Mouse (Mus musculus): Measurements from ENCODE around the gene Pitpna.

The Pitpna gene

DNA sequence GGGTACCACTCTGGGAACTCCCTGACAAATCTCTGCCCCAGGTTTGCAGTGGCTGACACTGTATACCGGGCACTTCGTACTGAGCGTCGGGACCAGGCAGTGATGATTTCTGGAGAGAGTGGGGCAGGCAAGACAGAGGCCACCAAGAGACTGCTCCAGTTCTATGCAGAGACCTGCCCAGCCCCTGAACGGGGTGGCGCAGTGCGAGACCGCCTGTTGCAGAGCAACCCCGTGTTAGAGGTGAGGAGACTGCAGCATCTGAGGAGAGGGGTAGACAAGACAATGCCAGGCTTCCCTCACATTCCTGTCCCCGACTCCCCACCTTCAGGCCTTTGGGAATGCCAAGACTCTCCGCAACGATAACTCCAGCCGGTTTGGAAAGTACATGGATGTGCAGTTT lies 70.4 kb downstream of the Pitpna start:
- DNase-seq (ENCODE audit: low spot score in 2 of 2): no peak

DNA sequence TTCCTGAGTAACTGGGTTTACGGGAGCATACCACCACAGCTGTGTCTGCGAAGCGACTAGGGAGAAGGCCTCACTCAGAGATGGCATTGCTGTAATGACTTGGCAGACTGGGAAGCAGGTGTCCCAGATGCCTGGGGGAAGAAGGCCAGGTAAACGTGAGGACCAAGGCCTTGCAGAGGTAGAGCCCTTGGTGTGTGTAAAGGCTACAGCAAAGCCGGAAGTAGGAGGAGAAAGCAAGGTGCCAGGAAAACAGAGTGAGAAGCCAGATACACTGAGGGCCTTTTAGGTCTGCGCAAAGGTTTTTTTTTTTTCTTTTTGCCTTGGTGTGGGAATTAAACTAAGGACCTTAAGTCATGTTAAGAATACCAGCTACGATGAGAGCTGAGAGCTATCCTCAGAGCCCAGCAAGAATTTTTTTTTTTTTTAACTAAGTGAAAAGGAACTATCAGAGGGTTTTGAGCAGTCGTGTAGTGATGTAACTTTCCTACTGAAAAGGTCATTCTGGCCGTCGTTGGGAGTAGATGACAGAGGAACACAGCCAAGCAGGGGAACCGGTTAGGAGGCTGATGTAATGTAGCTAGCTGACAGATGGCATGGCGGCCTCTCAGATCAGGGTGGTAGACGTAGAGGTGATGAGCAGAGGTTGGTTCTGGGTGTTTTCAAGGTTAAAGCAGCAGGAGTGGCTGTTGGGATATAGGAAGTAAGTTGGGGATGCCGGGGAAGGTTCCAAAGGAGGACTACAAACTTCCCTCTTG lies 71.3 kb downstream of the Pitpna start:
- DNase-seq (ENCODE audit: low spot score in 2 of 2): no peak

DNA sequence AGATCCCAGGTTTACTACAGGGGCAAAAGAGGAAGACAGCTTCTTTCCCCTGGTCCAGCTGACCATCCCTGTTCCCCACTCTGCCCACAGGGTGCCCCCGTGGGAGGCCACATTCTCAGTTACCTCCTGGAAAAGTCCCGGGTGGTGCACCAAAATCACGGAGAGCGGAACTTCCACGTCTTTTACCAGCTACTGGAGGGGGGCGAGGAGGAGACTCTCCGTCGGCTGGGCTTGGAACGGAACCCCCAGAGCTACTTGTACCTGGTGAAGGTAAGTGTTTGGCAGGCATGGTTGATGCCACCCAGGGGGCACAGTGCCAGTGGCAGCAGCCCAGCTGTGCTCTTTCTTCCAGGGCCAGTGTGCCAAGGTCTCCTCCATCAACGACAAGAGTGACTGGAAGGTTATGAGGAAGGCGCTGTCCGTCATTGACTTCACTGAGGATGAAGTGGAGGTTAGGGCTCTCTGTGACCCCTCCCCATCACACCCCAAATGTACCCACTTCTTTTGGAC lies 72.2 kb downstream of the Pitpna start:
- no peak for DNase-seq (ENCODE audit: low spot score in 2 of 2)

DNA sequence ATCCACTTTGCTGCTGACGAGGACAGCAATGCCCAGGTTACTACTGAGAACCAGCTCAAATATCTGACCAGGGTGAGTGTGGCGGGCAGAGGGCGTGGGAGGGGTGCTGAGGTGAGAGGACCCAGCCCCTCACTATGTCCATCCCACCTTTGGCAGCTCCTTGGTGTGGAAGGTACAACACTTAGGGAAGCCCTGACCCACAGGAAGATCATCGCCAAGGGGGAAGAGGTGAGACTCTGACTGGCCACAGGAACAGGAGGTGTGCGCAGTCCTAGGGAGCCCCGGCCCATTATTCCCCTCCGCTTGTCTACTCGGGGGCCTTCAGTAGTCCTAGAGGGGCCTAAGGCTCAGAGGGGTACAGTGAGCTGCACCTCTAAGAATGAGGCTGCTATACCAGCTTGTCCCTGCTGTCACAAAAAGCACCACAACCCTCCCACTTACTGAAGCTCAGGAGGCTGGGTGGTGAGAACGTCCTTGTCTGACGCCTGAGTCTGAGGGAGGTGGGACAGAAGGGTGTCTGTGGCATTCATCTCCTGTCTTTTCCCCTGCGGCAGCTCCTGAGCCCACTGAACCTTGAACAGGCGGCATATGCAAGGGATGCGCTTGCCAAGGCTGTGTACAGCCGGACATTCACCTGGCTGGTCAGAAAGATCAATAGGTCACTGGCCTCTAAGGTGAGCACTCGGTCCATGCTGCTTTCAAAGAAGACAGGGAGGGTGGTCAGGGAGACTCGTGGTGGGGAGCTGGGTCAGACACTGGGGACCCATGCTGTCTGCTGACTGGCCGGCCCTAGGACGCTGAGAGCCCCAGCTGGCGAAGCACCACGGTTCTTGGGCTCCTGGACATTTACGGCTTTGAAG lies 73.3 kb downstream of the Pitpna start:
- no peak for DNase-seq (ENCODE audit: low spot score in 2 of 2)

DNA sequence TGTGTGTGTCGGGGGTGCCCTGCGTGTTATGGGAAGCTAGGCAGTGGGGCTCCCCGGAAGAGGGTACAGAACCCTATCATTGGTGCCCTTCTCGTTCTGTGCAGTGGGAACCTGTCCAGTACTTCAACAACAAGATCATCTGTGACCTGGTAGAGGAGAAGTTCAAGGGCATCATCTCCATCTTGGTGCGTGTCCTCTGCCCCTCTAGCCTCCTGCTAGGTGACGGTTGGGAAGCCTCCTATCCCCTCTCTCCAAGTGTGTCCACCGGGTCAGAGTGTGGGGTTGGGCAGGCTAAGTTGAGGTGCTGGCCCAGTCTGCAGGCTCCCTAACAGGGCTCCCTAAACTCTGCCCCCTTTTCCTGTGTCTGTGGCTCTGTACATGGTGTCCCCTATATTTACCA lies 74.2 kb downstream of the Pitpna start:
- DNase-seq (ENCODE audit: low spot score in 2 of 2): no peak

DNA sequence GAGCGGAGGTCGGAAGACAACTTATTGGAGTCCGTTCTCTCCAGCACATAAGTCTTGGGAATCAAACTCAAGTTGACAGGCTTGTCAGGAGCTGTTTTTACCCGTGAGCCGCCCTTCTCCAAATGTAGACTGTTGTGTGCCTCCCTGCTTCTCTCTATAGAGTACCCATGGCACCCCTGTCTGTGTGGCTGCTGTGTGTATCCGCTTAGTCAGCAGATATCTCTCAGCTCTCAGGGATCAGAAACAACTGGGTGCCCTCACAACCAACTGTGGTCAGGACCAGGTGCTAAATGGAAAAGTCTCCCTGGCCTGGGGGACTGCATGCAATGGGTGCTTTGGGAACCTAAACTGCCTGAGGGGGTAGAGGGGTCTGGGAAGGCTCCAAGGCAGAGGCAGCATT lies 78.4 kb downstream of the Pitpna start:
- DNase-seq (ENCODE audit: low spot score in 2 of 2): no peak

DNA sequence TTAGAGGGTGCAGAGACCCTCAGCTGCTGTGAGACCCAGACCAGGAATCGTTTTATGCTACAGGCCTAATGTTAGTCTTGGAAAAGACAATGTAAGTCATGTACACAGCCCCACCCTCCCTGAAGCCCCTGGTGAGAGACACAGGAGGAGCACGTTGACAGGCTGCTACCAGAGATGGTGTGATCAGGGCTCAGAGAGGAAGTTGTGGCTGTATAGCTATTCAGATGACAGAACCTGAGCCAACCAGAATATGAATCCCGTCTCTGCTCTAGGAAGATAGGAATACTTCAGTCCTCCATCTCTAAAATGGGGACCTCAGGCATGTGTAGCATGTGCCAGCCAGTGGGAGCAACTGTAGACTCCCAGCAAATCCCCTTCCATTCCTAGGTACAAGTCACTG lies 80.7 kb downstream of the Pitpna start:
- DNase-seq (ENCODE audit: low spot score in 2 of 2): no peak

DNA sequence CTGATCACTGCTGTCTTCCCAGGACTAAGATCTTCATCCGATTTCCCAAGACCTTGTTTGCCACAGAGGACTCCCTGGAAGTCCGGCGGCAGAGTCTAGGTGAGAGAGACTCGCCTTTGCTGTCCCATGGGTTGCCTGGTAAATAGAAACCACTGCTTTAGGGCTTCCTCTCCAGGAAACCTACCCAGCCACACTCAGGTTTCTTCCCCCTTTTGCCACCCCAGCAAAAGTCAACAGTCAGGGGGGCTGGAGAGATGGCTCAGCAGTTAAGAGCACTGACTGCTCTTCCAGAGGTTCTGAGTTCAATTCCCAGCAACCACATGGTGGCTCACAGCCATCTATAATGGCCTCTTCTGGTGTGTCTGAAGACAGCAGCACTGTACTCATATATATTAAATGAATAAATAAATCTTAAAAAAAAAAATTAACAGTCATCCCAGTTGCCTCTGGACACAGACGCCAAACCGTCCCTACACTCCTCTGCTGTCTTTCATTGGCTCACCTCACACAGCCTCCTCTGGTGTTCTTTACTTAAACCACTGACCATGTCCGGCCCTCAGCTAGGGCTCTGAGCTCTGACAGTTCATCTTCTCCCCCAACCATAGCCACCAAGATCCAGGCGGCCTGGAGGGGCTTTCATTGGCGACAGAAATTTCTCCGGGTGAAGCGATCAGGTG lies 81.4 kb downstream of the Pitpna start:
- no peak for DNase-seq (ENCODE audit: low spot score in 2 of 2)

DNA sequence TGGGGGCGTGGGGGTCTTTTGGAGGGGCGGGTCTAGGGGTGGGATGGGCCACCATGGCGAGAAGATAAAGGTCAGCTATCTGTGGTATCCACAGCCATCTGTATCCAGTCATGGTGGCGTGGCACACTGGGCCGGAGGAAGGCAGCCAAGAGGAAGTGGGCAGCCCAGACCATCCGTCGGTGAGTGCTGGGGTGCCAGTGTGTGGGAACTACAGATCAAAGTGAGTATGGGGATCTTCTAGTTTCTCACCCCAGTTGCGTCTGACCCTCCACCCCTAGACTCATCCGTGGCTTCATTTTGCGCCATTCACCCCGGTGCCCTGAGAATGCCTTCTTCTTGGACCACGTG lies 81.9 kb downstream of the Pitpna start:
- no peak for DNase-seq (ENCODE audit: low spot score in 2 of 2)

DNA sequence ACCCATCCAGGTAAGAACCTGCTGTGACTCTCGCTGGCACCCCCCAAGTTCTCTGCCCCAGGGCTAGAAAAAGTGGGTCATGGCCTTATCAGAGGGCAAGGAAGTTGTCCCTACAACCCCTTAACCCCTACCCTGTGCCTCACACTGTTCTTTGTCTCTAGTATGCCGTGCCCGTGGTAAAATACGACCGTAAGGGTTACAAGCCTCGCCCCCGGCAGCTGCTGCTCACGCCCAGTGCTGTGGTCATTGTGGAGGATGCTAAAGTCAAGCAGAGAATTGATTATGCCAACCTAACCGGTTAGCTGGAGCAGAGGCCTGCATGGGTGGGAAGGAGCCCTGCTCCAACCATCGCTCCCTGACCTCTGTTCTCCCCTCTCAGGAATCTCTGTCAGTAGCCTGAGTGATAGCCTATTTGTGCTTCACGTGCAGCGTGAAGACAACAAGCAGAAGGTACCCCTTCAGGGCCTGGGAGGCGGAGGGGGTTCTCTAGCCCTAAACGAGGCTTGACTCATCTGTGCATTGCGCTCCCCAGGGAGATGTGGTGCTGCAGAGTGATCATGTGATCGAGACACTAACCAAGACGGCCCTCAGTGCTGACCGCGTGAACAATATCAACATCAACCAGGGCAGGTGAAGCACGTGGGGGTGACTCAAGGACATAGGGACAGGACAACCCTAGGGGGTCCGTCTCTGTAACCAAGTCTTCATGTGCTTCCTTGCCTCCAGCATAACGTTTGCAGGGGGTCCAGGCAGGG lies 83.7 kb downstream of the Pitpna start:
- no peak for DNase-seq (ENCODE audit: low spot score in 2 of 2)

DNA sequence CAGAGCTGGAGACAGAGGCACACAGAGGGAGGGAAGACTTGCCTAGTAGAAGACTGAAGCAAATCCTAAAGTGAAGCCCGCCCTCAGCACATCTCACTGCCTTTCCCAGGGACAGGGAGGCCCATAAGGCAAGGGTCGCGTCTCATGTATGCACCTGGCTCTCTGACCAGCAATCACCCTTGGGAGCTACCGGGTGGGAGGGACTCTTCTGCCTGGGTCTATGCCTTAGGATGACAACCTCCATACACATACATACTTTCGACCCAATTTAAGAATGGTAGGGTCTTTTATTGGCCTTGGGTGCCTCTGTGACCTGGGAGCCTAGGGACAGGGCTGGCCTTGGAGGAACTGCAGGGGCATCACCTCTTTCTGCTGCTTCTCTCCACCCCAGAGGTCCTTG lies 85.5 kb downstream of the Pitpna start:
- DNase-seq (ENCODE audit: low spot score in 2 of 2): no peak

DNA sequence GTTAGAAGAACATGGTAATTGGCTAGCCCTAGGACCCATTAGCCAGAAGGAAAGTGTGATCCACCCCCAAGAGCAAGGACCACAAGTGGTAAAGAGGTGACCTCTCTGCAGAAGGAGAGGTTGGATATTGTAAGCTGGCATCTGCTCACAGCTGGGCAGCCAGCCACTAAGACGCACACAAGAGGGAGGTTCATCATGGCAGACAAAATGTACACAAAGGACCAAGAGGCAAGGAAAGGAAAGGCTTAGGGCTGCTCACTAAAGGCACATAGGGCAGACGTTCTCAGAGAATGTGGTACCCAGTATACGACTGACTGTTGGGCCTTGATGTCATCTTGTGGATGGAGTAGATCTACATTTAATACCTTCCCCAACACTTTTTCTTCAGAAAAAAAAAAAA lies 87.0 kb downstream of the Pitpna start:
- DNase-seq (ENCODE audit: low spot score in 2 of 2): no peak

DNA sequence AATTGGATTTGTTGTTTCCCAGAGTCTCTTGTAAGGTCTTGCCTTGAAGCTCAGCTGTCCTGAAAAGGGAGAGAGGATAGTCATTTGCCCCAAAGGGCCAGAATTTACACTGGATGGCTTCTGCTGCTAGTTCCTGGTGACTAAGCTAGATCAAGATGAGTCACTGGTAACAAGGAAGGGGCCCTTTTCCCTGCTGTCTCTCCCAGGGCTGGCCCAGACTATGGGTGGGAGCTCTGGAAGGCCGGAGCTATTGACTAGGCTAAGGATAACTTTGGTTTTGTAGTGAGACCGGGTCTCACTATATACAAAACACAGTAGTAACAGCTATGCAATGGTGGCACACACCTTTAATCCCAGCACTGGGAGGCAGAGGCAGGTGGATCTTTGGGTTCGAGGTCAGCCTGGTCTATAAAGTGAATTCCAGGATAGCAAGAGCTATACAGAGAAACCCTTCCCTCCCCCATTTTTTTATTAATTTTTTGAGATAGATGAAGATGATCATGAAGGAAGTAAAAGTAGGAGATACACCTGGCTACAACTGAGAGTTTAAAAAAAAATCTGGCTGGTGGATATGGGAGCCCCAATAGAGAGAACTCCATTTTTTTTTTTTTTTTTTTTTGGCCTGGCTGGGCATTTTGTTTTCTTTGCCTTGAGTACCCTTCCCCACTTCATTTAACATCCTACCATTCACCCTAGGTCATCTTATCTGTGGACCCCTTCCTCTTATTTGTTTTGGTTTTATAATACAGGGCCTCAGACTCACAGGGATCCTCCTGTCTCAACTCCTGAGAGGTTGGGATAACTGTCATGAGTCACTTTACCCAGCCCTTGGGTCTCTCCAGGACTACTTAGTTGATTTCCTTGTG lies 90.2 kb downstream of the Pitpna start:
- no peak for DNase-seq (ENCODE audit: low spot score in 2 of 2)
